Mouse (Mus musculus) liver, embryonic 14.5 days (tissue): ENCODE results near the gene Rlf. TPM values are rescaled to one million over a fixed set of nuclear protein-coding genes. Genes with fewer than 3 reads are reported as not detected.

Experiments used
- ATAC-seq: fragments of 200-750 bp; cut with Nextera tagmentation; 2 replicates; pipeline ENCODE4 v1.8.0; 2017; ENCODE audit warnings: moderate number of reproducible peaks, mild to moderate bottlenecking, moderate library complexity; ENCODE audit not compliant: insufficient read depth
- DNase-seq, 3 experiments: peaks; one replicate each; pipeline ENCODE4 v3.0.0-alpha.2; 2012 to 2013; ENCODE audit warnings: low read depth in 3 of 3, low spot score in 3 of 3
- H3K27ac ChIP-seq: fragments of 300-500 bp; sonication (generic); 2 replicates; pipeline ENCODE4 v1.5.1; 2014; ENCODE audit warnings: moderate library complexity, mild to moderate bottlenecking, control low read depth, inconsistent platforms
- H3K27me3 ChIP-seq: fragments of 300-500 bp; sonication (generic); 2 replicates; pipeline ENCODE4 v1.6.1; 2014; ENCODE audit warnings: mild to moderate bottlenecking, low read length, moderate library complexity; ENCODE audit not compliant: control insufficient read depth, insufficient read depth
- H3K36me3 ChIP-seq: fragments of 300-500 bp; sonication (generic); replicated peaks from 2 replicates; pipeline ENCODE4 v1.6.1; 2014; ENCODE audit warnings: low read depth; ENCODE audit not compliant: control insufficient read depth, insufficient read depth
- H3K4me1 ChIP-seq, 2 experiments: fragments of 200-500 bp in 1 of 2; fragments of 300-500 bp in 1 of 2; sonication (generic) in 1 of 2; replicated peaks; 2 replicates each; pipeline ENCODE4 v1.6.1; 2012 to 2014; ENCODE audit warnings: antibody characterized with exemption in 1 of 2, inconsistent platforms in 1 of 2, low read length in 1 of 2; ENCODE audit not compliant: control insufficient read depth in 2 of 2, insufficient read depth in 2 of 2
- H3K4me2 ChIP-seq: fragments of 300-500 bp; sonication (generic); 2 replicates; pipeline ENCODE4 v1.6.1; 2014; ENCODE audit warnings: low read depth, mild to moderate bottlenecking, control low read depth, moderate library complexity
- H3K4me3 ChIP-seq, 2 experiments: fragments of 200-500 bp in 1 of 2; fragments of 300-500 bp in 1 of 2; sonication (generic) in 1 of 2; 2 replicates each; pipeline ENCODE4 v1.5.1; 2012 to 2014; ENCODE audit warnings: low read depth in 2 of 2, low read length in 2 of 2, mild to moderate bottlenecking in 2 of 2, control low read depth in 1 of 2, inconsistent platforms in 1 of 2, moderate library complexity in 1 of 2; ENCODE audit not compliant: insufficient read depth in 1 of 2
- H3K9ac ChIP-seq: fragments of 300-500 bp; sonication (generic); replicated peaks from 2 replicates; pipeline ENCODE4 v1.6.1; 2014; ENCODE audit warnings: mild to moderate bottlenecking, control low read depth, moderate library complexity
- H3K9me3 ChIP-seq: fragments of 300-500 bp; sonication (generic); 2 replicates; pipeline ENCODE4 v1.6.1; 2016; ENCODE audit warnings: low read length, mixed read lengths; ENCODE audit not compliant: control insufficient read depth
- CTCF ChIP-seq: IDR thresholded peaks from 2 replicates; pipeline ENCODE4 v1.5.1; 2016; ENCODE audit warnings: antibody characterized with exemption, low read depth, control low read depth
- EP300 ChIP-seq: IDR thresholded peaks from 2 replicates; pipeline ENCODE4 v1.6.1; 2016; ENCODE audit warnings: antibody characterized with exemption, low read depth
- WGBS: fragments of 180-500 bp; shearing (Covaris S2); extraction: QIAGEN DNeasy Blood & Tissue Kit; methylation state at CpG from one replicate; pipeline ENCODE4 v1.1.7; 2014; ENCODE audit not compliant: insufficient replicate concordance; 5-methylcytosine and 5-hydroxymethylcytosine counted together
- polyA plus RNA-seq, 2 experiments: library from polyadenylated mRNA; depleted of rRNA in 1 of 2; stranded (reverse) in 1 of 2; unstranded in 1 of 2; fragments of >200 nt; fragmentation: Nextera tagmentation in 1 of 2; extraction: Ambion mirVana in 1 of 2; gene quantifications; 2 replicates each; pipeline versions ENCODE4 v1.2.1 to v1.2.3; 2012 to 2014

The Rlf gene
- polyA plus RNA-seq, 2 experiments: 5.0 to 6.4 TPM

GRCm38 (mm10) chr4:121163501-121164030 is 51.3 kb downstream of the Rlf start:
- Histone ChIP-seq H3K9me3 (no peaks in the 10 kb centered on the region), H3K4me1 (no peaks in the 10 kb centered on the region), H3K27ac (no peak overlapping the region), H3K4me2 (no peak overlapping the region), H3K9ac (no peak overlapping the region), H3K4me3 (no peak overlapping the region), H3K27me3 (no peaks in the 10 kb centered on the region), H3K36me3 (peaks cover 6% of the 10 kb centered on the region)
- no peak for DNase-seq
- no peak for ATAC-seq
- WGBS: 74% methylated on average over 2 of the region's 2 CpGs
- TF ChIP-seq CTCF (no peak), EP300 (no peak)

- ATAC-seq (no peak), DNase-seq (no peak)
- Histone ChIP-seq H3K9me3 (no peaks in the 10 kb centered on the region), H3K4me1 (no peaks in the 10 kb centered on the region), H3K4me2 (no peak within 1 kb of the TSS), H3K36me3 (no peaks in the 10 kb centered on the region), H3K9ac (no peak within 1 kb of the TSS), H3K27ac (no peak within 1 kb of the TSS), H3K4me3 (no peak within 1 kb of the TSS), H3K27me3 (no peaks in the 10 kb centered on the region)
- WGBS: 81% methylated on average over 2 of the region's 2 CpGs
- TF ChIP-seq CTCF: no peak
- TF ChIP-seq EP300: no peak
Observed at GRCm38 (mm10) chr4:121109126-121109525, 105.8 kb downstream of the Rlf start, which contains the start of gene Tmco2. Gene Tmco2 (minus strand): TSS chr4:121109226.

GRCm38 (mm10) chr4:121103304-121103703 is 111.6 kb downstream of the Rlf start:
- H3K4me3 ChIP-seq: no peak overlapping the region
- H3K9ac ChIP-seq: no peak overlapping the region
- DNase-seq (no peak), ATAC-seq (no peak)
- no peaks in the 10 kb centered on the region for H3K9me3 ChIP-seq
- H3K27me3 ChIP-seq: no peaks in the 10 kb centered on the region
- H3K27ac ChIP-seq: no peak overlapping the region
- H3K36me3 ChIP-seq: no peaks in the 10 kb centered on the region
- TF ChIP-seq EP300 (no peak), CTCF (no peak)
- H3K4me1 ChIP-seq: no peaks in the 10 kb centered on the region; a peak in 1 of 4 replicates
- WGBS: 70% methylated on average over 4 of the region's 4 CpGs
- H3K4me2 ChIP-seq: no peak overlapping the region

GRCm38 (mm10) chr4:121097650-121098378 is 117.1 kb downstream of the Rlf start, which contains the start of gene Zmpste24:
Gene Zmpste24 (minus strand): TSS chr4:121098241.
- peak within 1 kb of the TSS; percentile 41 for H3K27ac ChIP-seq
- ATAC-seq (peak; percentile 90), DNase-seq (peak; percentile 79 to 82 (median 81))
- WGBS: under 1% methylated on average over 39 of the region's 39 CpGs
- peak within 1 kb of the TSS; percentile 85 for H3K9ac ChIP-seq
- H3K27me3 ChIP-seq: no peaks in the 10 kb centered on the region
- TF ChIP-seq EP300: no peak
- TF ChIP-seq CTCF: no peak
- peak within 1 kb of the TSS; percentile 86 to 94 for H3K4me3 ChIP-seq
- H3K36me3 ChIP-seq: peaks cover 7% of the 10 kb centered on the region
- peak within 1 kb of the TSS; percentile 82 for H3K4me2 ChIP-seq
- no peaks in the 10 kb centered on the region for H3K9me3 ChIP-seq
- H3K4me1 ChIP-seq: peaks cover 2% of the 10 kb centered on the region in 2 experiments; a peak in 2 of 4 replicates

Other genes with a start within 250 kb of the Rlf start
- gene Smap2, start 197.8 kb downstream of the Rlf start, polyA plus RNA-seq (2012; rRNA removed): 15.4 and 17.0 TPM in 2 replicates
- gene Smap2, start 197.8 kb downstream of the Rlf start, polyA plus RNA-seq (2014; fragmentation: Nextera tagmentation; extraction: Ambion mirVana): 19.6 and 22.1 TPM in 2 replicates
- 0.79 and 1.9 TPM in 2 replicates for gene Col9a2, start 175.7 kb downstream of the Rlf start, polyA plus RNA-seq (2012; rRNA removed)
- 0.83 and 1.1 TPM in 2 replicates for gene Col9a2, start 175.7 kb downstream of the Rlf start, polyA plus RNA-seq (2014; fragmentation: Nextera tagmentation; extraction: Ambion mirVana)
- 8.3 and 10.3 TPM in 2 replicates for gene Zmpste24, start 116.8 kb downstream of the Rlf start, polyA plus RNA-seq (2012; rRNA removed)
- gene Zmpste24, start 116.8 kb downstream of the Rlf start, polyA plus RNA-seq (2014; fragmentation: Nextera tagmentation; extraction: Ambion mirVana): 15.1 and 15.6 TPM in 2 replicates
- not detected in 2 replicates for gene Tmco2, start 105.9 kb downstream of the Rlf start, polyA plus RNA-seq (2012; rRNA removed)
- gene Tmco2, start 105.9 kb downstream of the Rlf start, polyA plus RNA-seq (2014; fragmentation: Nextera tagmentation; extraction: Ambion mirVana): not detected in 2 replicates
- not detected in 2 replicates for gene Gm12888, start 109.8 kb upstream of the Rlf start, polyA plus RNA-seq (2012; rRNA removed)
- not detected in 2 replicates for gene Gm12888, start 109.8 kb upstream of the Rlf start, polyA plus RNA-seq (2014; fragmentation: Nextera tagmentation; extraction: Ambion mirVana)
- not detected in 2 replicates for gene Gm12886, start 208.0 kb upstream of the Rlf start, polyA plus RNA-seq (2012; rRNA removed)
- gene Gm12886, start 208.0 kb upstream of the Rlf start, polyA plus RNA-seq (2014; fragmentation: Nextera tagmentation; extraction: Ambion mirVana): not detected in 2 replicates